Mouse (Mus musculus): ENCODE results near the gene Adam15. TPM values are rescaled to one million over a fixed set of nuclear protein-coding genes. Genes with fewer than 3 reads are reported as not detected.

Gene Adam15
- polyA plus RNA-seq, 1 experiment = 78.4 TPM

GRCm38 (mm10) chr3:89294195-89294594, 55.6 kb downstream of the Adam15 start:
- TF ChIP-seq USF1 (IDR thresholded peaks at IDR 0.05; ENCODE audit: low read depth) (no peak), TCF3 (IDR thresholded peaks at IDR 0.05; ENCODE audit: insufficient read length, low read depth) (no peak), SRF (IDR thresholded peaks at IDR 0.05; ENCODE audit: control insufficient read depth, insufficient read length, low read depth) (no peak), TCF12 (IDR thresholded peaks at IDR 0.05; ENCODE audit: insufficient read depth, poor library complexity, severe bottlenecking) (no peak), POLR2AphosphoS2 (IDR thresholded peaks at IDR 0.05; ENCODE audit: insufficient read length, low read depth) (no peak), MYOG (IDR thresholded peaks at IDR 0.05; ENCODE audit: control insufficient read depth in 1 of 3, insufficient read depth in 1 of 3, insufficient read length in 2 of 3, low read depth in 2 of 3) (no peak), MAX (IDR thresholded peaks at IDR 0.05; ENCODE audit: low read depth) (no peak), POLR2A (IDR thresholded peaks at IDR 0.05; ENCODE audit: insufficient read length, low read depth) (no peak), E2F4 (IDR thresholded peaks at IDR 0.05; ENCODE audit: insufficient read depth) (no peak), CEBPB (IDR thresholded peaks at IDR 0.05; ENCODE audit: insufficient read depth, poor library complexity, severe bottlenecking) (no peak), MYOD1 (IDR thresholded peaks at IDR 0.05; ENCODE audit: control insufficient read depth in 1 of 3, insufficient read length in 2 of 3, low read depth in 2 of 3) (no peak), REST (IDR thresholded peaks at IDR 0.05; ENCODE audit: insufficient read depth, insufficient read length) (no peak)
- no peak overlapping the region for H3K4me3 ChIP-seq
- H3K36me3 ChIP-seq (ENCODE audit: control insufficient read depth, insufficient read depth) = no peaks in the 10 kb centered on the region
- H3K4me2 ChIP-seq (ENCODE audit: low read depth) = no peak overlapping the region
- H3K27me3 ChIP-seq (ENCODE audit: control insufficient read depth, insufficient read depth, insufficient read length) = no peaks in the 10 kb centered on the region
- H3ac ChIP-seq (ENCODE audit: control insufficient read depth, insufficient read length) = no peak overlapping the region
- no peaks in the 10 kb centered on the region for H3K79me2 ChIP-seq (ENCODE audit: control insufficient read depth, insufficient read depth)

- Histone ChIP-seq H3K79me2 (ENCODE audit: control insufficient read depth, insufficient read depth) (no peaks in the 10 kb centered on the region), H3K4me2 (ENCODE audit: low read depth) (no peak overlapping the region)
- TF ChIP-seq MYOD1 (IDR thresholded peaks at IDR 0.05; ENCODE audit: control insufficient read depth in 1 of 3, insufficient read length in 2 of 3, low read depth in 2 of 3) = no peak
- TF ChIP-seq SRF (IDR thresholded peaks at IDR 0.05; ENCODE audit: control insufficient read depth, insufficient read length, low read depth) = no peak
- TF ChIP-seq REST (IDR thresholded peaks at IDR 0.05; ENCODE audit: insufficient read depth, insufficient read length) = no peak
- TF ChIP-seq TCF3 (IDR thresholded peaks at IDR 0.05; ENCODE audit: insufficient read length, low read depth) = no peak
- TF ChIP-seq POLR2AphosphoS2 (IDR thresholded peaks at IDR 0.05; ENCODE audit: insufficient read length, low read depth) = no peak
- no peak for TF ChIP-seq POLR2A (IDR thresholded peaks at IDR 0.05; ENCODE audit: insufficient read length, low read depth)
- no peak for TF ChIP-seq USF1 (IDR thresholded peaks at IDR 0.05; ENCODE audit: low read depth)
- no peak for TF ChIP-seq CEBPB (IDR thresholded peaks at IDR 0.05; ENCODE audit: insufficient read depth, poor library complexity, severe bottlenecking)
- no peak for TF ChIP-seq E2F4 (IDR thresholded peaks at IDR 0.05; ENCODE audit: insufficient read depth)
- TF ChIP-seq TCF12 (IDR thresholded peaks at IDR 0.05; ENCODE audit: insufficient read depth, poor library complexity, severe bottlenecking) = no peak
- no peak for TF ChIP-seq MYOG (IDR thresholded peaks at IDR 0.05; ENCODE audit: control insufficient read depth in 1 of 3, insufficient read depth in 1 of 3, insufficient read length in 2 of 3, low read depth in 2 of 3)
- TF ChIP-seq MAX (IDR thresholded peaks at IDR 0.05; ENCODE audit: low read depth) = no peak
Observed at GRCm38 (mm10) chr3:89293247-89293918, 56.4 kb downstream of the Adam15 start.

GRCm38 (mm10) chr3:89292303-89292702, 57.5 kb downstream of the Adam15 start:
- TF ChIP-seq CEBPB (IDR thresholded peaks at IDR 0.05; ENCODE audit: insufficient read depth, poor library complexity, severe bottlenecking) (no peak), SRF (IDR thresholded peaks at IDR 0.05; ENCODE audit: control insufficient read depth, insufficient read length, low read depth) (no peak), MYOD1 (IDR thresholded peaks at IDR 0.05; ENCODE audit: control insufficient read depth in 1 of 3, insufficient read length in 2 of 3, low read depth in 2 of 3) (peak in 1 of 3 experiments; percentile 17), TCF3 (IDR thresholded peaks at IDR 0.05; ENCODE audit: insufficient read length, low read depth) (no peak)
- Histone ChIP-seq H3K79me2 (ENCODE audit: control insufficient read depth, insufficient read depth) (no peaks in the 10 kb centered on the region), H3K27me3 (ENCODE audit: control insufficient read depth, insufficient read depth, insufficient read length) (peaks cover 3% of the 10 kb centered on the region), H3K36me3 (ENCODE audit: control insufficient read depth, insufficient read depth) (no peaks in the 10 kb centered on the region), H3K4me2 (ENCODE audit: low read depth) (no peak overlapping the region), H3ac (ENCODE audit: control insufficient read depth, insufficient read length) (no peak overlapping the region), H3K4me3 (no peak overlapping the region)

More at GRCm38 (mm10) chr3:89293247-89293918, 56.4 kb downstream of the Adam15 start:
- no peak overlapping the region for H3ac ChIP-seq (ENCODE audit: control insufficient read depth, insufficient read length)
- no peak overlapping the region for H3K4me3 ChIP-seq
- H3K36me3 ChIP-seq (ENCODE audit: control insufficient read depth, insufficient read depth) = no peaks in the 10 kb centered on the region
- no peaks in the 10 kb centered on the region for H3K27me3 ChIP-seq (ENCODE audit: control insufficient read depth, insufficient read depth, insufficient read length)

- H3ac ChIP-seq (ENCODE audit: control insufficient read depth, insufficient read length) = no peak overlapping the region
- no peaks in the 10 kb centered on the region for H3K36me3 ChIP-seq (ENCODE audit: control insufficient read depth, insufficient read depth)
- no peak for TF ChIP-seq MAX (IDR thresholded peaks at IDR 0.05; ENCODE audit: low read depth)
- TF ChIP-seq TCF12 (IDR thresholded peaks at IDR 0.05; ENCODE audit: insufficient read depth, poor library complexity, severe bottlenecking) = no peak
- no peak for TF ChIP-seq TCF3 (IDR thresholded peaks at IDR 0.05; ENCODE audit: insufficient read length, low read depth)
- no peak for TF ChIP-seq SRF (IDR thresholded peaks at IDR 0.05; ENCODE audit: control insufficient read depth, insufficient read length, low read depth)
- no peak for TF ChIP-seq USF1 (IDR thresholded peaks at IDR 0.05; ENCODE audit: low read depth)
- TF ChIP-seq E2F4 (IDR thresholded peaks at IDR 0.05; ENCODE audit: insufficient read depth) = no peak
- TF ChIP-seq MYOG (IDR thresholded peaks at IDR 0.05; ENCODE audit: control insufficient read depth in 1 of 3, insufficient read depth in 1 of 3, insufficient read length in 2 of 3, low read depth in 2 of 3) = no peak
- no peak for TF ChIP-seq MYOD1 (IDR thresholded peaks at IDR 0.05; ENCODE audit: control insufficient read depth in 1 of 3, insufficient read length in 2 of 3, low read depth in 2 of 3)
- no peak for TF ChIP-seq POLR2AphosphoS2 (IDR thresholded peaks at IDR 0.05; ENCODE audit: insufficient read length, low read depth)
- TF ChIP-seq REST (IDR thresholded peaks at IDR 0.05; ENCODE audit: insufficient read depth, insufficient read length) = no peak
- TF ChIP-seq POLR2A (IDR thresholded peaks at IDR 0.05; ENCODE audit: insufficient read length, low read depth) = no peak
- TF ChIP-seq CEBPB (IDR thresholded peaks at IDR 0.05; ENCODE audit: insufficient read depth, poor library complexity, severe bottlenecking) = no peak
- no peak overlapping the region for H3K4me2 ChIP-seq (ENCODE audit: low read depth)
- H3K79me2 ChIP-seq (ENCODE audit: control insufficient read depth, insufficient read depth) = no peaks in the 10 kb centered on the region
- H3K27me3 ChIP-seq (ENCODE audit: control insufficient read depth, insufficient read depth, insufficient read length) = peaks cover 6% of the 10 kb centered on the region
- H3K4me3 ChIP-seq = no peak overlapping the region
Observed at GRCm38 (mm10) chr3:89291874-89292273, 57.9 kb downstream of the Adam15 start.

Other genes starting within 250 kb of the Adam15 start
- gene Gm43738, start 248.9 kb downstream of the Adam15 start, polyA plus RNA-seq (2012; fragmentation: generic; extraction: Trizol) = 0.02 TPM
- gene Fdps, start 248.0 kb downstream of the Adam15 start, polyA plus RNA-seq (2012; fragmentation: generic; extraction: Trizol) = 863 TPM
- not detected for gene Pklr, start 213.9 kb downstream of the Adam15 start, polyA plus RNA-seq (2012; fragmentation: generic; extraction: Trizol)
- gene Hcn3, start 189.8 kb downstream of the Adam15 start, polyA plus RNA-seq (2012; fragmentation: generic; extraction: Trizol) = 0.10 TPM
- 22.2 TPM for gene Clk2, start 185.2 kb downstream of the Adam15 start, polyA plus RNA-seq (2012; fragmentation: generic; extraction: Trizol)
- gene Scamp3, start 172.5 kb downstream of the Adam15 start, polyA plus RNA-seq (2012; fragmentation: generic; extraction: Trizol) = 127 TPM
- gene Fam189b, start 166.9 kb downstream of the Adam15 start, polyA plus RNA-seq (2012; fragmentation: generic; extraction: Trizol) = 15.0 TPM
- gene Gba, start 147.1 kb downstream of the Adam15 start, polyA plus RNA-seq (2012; fragmentation: generic; extraction: Trizol) = 52.5 TPM
- 5.9 TPM for gene Thbs3, start 134.8 kb downstream of the Adam15 start, polyA plus RNA-seq (2012; fragmentation: generic; extraction: Trizol)
- gene Mtx1, start 122.9 kb downstream of the Adam15 start, polyA plus RNA-seq (2012; fragmentation: generic; extraction: Trizol) = 114 TPM
- 0.37 TPM for gene Muc1, start 120.9 kb downstream of the Adam15 start, polyA plus RNA-seq (2012; fragmentation: generic; extraction: Trizol)
- 371 TPM for gene Krtcap2, start 104.0 kb downstream of the Adam15 start, polyA plus RNA-seq (2012; fragmentation: generic; extraction: Trizol)
- gene Trim46, start 103.7 kb downstream of the Adam15 start, polyA plus RNA-seq (2012; fragmentation: generic; extraction: Trizol) = 15.2 TPM
- 222 TPM for gene Dpm3, start 90.6 kb downstream of the Adam15 start, polyA plus RNA-seq (2012; fragmentation: generic; extraction: Trizol)
- 48.7 TPM for gene Slc50a1, start 79.4 kb downstream of the Adam15 start, polyA plus RNA-seq (2012; fragmentation: generic; extraction: Trizol)
- gene Efna1, start 68.9 kb downstream of the Adam15 start, polyA plus RNA-seq (2012; fragmentation: generic; extraction: Trizol) = 8.2 TPM
- gene Efna3, start 27.0 kb downstream of the Adam15 start, polyA plus RNA-seq (2012; fragmentation: generic; extraction: Trizol) = 1.8 TPM
- 5.4 TPM for gene Efna4, start 12.0 kb downstream of the Adam15 start, polyA plus RNA-seq (2012; fragmentation: generic; extraction: Trizol)
- 0.01 TPM for gene Dcst2, start 12.0 kb upstream of the Adam15 start, polyA plus RNA-seq (2012; fragmentation: generic; extraction: Trizol)
- gene Dcst1, start 15.3 kb upstream of the Adam15 start, polyA plus RNA-seq (2012; fragmentation: generic; extraction: Trizol) = 0.41 TPM
- gene Zbtb7b, start 44.8 kb upstream of the Adam15 start, polyA plus RNA-seq (2012; fragmentation: generic; extraction: Trizol) = 47.0 TPM
- not detected for gene Lenep, start 52.8 kb upstream of the Adam15 start, polyA plus RNA-seq (2012; fragmentation: generic; extraction: Trizol)
- 19.8 TPM for gene Flad1, start 61.9 kb upstream of the Adam15 start, polyA plus RNA-seq (2012; fragmentation: generic; extraction: Trizol)
- 113 TPM for gene Cks1b, start 68.4 kb upstream of the Adam15 start, polyA plus RNA-seq (2012; fragmentation: generic; extraction: Trizol)
- gene Shc1, start 68.4 kb upstream of the Adam15 start, polyA plus RNA-seq (2012; fragmentation: generic; extraction: Trizol) = 95.5 TPM
- gene Pygo2, start 80.2 kb upstream of the Adam15 start, polyA plus RNA-seq (2012; fragmentation: generic; extraction: Trizol) = 58.5 TPM
- gene Pbxip1, start 86.7 kb upstream of the Adam15 start, polyA plus RNA-seq (2012; fragmentation: generic; extraction: Trizol) = 159 TPM
- 67.9 TPM for gene Pmvk, start 104.5 kb upstream of the Adam15 start, polyA plus RNA-seq (2012; fragmentation: generic; extraction: Trizol)
- 0.68 TPM for gene Kcnn3, start 170.2 kb upstream of the Adam15 start, polyA plus RNA-seq (2012; fragmentation: generic; extraction: Trizol)